Mouse (Mus musculus) testis, adult 2 months (tissue): Measurements from ENCODE around the gene Zfp882. TPM values are rescaled to one million over a fixed set of nuclear protein-coding genes. Genes with fewer than 3 reads are reported as not detected.
"Not testable (repeated sequence)": the region's sequence is repeated elsewhere in the genome, so short reads cannot be mapped to it uniquely, and the experiment has no call there.

Experiments
- H3K27ac ChIP-seq: fragments of 200-500 bp; 2 replicates; pipeline ENCODE4 v1.5.1; 2012; ENCODE audit warnings: low read depth, low read length; ENCODE audit not compliant: control insufficient read depth, insufficient read depth
- H3K27me3 ChIP-seq: fragments of 200-500 bp; 2 replicates; pipeline ENCODE4 v1.6.1; 2012; ENCODE audit warnings: mild to moderate bottlenecking, low read length, moderate library complexity; ENCODE audit not compliant: control insufficient read depth, insufficient read depth
- H3K36me3 ChIP-seq: fragments of 200-500 bp; 2 replicates; pipeline ENCODE4 v1.6.1; 2012; ENCODE audit warnings: mild to moderate bottlenecking, low read length; ENCODE audit not compliant: control insufficient read depth, insufficient read depth
- H3K4me1 ChIP-seq: fragments of 200-500 bp; 2 replicates; pipeline ENCODE4 v1.6.1; 2012; ENCODE audit warnings: low read length; ENCODE audit not compliant: control insufficient read depth, insufficient read depth
- H3K4me3 ChIP-seq: fragments of 200-500 bp; 2 replicates; pipeline ENCODE4 v1.5.1; 2012; ENCODE audit warnings: low read depth, mild to moderate bottlenecking, low read length, moderate library complexity, mixed read lengths; ENCODE audit not compliant: control insufficient read depth
- CTCF ChIP-seq: fragments of 200-500 bp; IDR thresholded peaks from 2 replicates; pipeline ENCODE4 v1.5.1; 2012; ENCODE audit warnings: low read depth, mild to moderate bottlenecking, inconsistent platforms, low read length, moderate library complexity; ENCODE audit not compliant: control insufficient read depth, insufficient read depth, insufficient replicate concordance
- POLR2A ChIP-seq: fragments of 200-500 bp; IDR thresholded peaks from 2 replicates; pipeline ENCODE4 v1.6.1; 2012; ENCODE audit warnings: low read depth, mild to moderate bottlenecking, inconsistent platforms, low read length, moderate library complexity; ENCODE audit not compliant: control insufficient read depth
- polyA plus RNA-seq: library from polyadenylated mRNA; depleted of rRNA; stranded (reverse); fragments of >200 nt; gene quantifications from 2 replicates; pipeline ENCODE4 v1.2.3, GENCODE M21; 2012

Zfp882 gene
- polyA plus RNA-seq, 1 experiment = 0.25 TPM

DNA sequence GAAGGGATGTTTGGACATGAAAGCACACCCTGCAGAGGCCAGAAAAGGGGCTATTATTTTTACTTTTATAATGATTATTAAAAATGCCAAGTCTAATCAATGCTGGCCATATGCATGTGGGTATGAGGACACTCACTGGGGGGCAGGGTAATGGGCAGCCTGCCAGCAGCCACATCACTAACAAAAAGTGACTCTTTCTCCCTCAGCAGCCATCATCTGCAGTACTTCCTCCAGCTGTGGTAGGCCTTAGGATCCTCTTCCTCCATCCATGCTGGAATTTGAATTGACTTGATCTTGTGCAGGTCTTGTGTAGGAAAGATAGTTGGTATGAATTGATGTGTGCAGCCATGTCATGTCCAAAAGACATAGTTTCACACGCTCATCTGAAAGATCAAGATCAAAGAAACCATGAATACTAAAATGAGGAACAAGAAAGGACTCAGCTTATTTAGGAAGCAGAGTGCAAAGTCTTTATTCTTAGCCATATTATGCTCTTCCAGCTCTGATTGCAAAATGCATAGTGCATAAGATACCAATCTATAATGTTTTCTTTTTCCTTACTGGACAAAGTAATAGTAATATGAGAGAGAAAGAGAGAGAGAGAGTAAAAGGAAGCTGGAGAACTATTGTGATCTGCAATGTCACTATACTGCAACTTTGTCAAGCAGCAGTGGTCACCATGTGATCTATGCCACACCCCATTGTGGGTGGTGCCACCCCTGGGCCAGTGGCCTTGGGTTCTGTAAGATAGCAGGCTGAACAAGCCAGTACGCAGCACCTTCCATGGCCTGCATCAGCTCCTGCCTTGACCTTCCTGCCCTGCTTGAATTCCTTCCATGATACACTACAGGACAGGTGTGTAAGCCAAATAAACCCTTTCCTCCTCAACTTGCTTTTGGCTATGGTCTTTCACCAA, 32.1 kb downstream of the Zfp882 start:
- TF ChIP-seq POLR2A (no peak), CTCF (no peak)
- Histone ChIP-seq H3K4me1 (no peaks in the 10 kb centered on the region), H3K36me3 (no peaks in the 10 kb centered on the region), H3K4me3 (no peak overlapping the region), H3K27me3 (no peaks in the 10 kb centered on the region), H3K27ac (no peak overlapping the region)

DNA sequence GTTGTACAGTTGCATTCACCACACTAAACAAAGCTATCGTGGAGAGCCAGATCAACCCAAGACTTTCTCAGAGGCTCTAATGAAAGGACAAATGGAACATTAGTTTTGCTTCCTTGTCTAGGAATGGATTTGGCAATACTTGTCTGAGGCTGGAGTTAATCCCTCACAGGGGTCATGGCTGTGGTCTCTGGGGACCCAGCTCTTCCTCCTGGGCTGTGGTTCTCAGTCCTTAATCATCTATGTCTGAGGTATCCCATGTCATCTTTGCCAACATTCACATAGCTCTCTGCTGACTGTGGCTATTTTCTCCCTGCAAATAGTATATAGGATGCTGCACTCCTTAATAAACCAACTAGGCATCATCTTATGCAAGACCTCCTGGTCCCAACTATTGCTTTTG, 33.4 kb downstream of the Zfp882 start:
- Histone ChIP-seq H3K27me3 (no peaks in the 10 kb centered on the region), H3K4me3 (no peak overlapping the region), H3K36me3 (no peaks in the 10 kb centered on the region), H3K27ac (no peak overlapping the region), H3K4me1 (no peaks in the 10 kb centered on the region)
- TF ChIP-seq CTCF = no peak
- TF ChIP-seq POLR2A = no peak

DNA sequence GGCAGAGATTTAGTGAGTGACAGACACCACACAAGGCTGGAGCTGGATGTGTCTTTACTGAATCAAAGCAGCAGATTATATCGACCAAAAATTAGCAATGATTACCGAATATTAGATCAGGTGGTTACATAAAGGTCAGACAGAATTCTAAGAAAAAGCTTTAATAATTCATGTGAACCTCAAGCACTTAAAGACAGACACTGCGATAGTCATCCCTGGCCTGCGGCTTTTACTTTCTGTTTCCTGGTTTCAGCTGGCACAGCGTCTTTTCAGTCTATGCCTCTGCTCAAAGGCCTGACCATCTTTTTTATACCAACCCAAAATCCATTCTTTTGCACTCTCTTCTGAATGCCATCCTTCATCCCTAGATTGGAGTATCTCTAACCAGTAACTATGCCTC, 40.2 kb downstream of the Zfp882 start:
- H3K27me3 ChIP-seq = no peaks in the 10 kb centered on the region
- no peak overlapping the region for H3K4me3 ChIP-seq
- H3K27ac ChIP-seq = no peak overlapping the region
- no peaks in the 10 kb centered on the region; the same call in none of the 2 replicates for H3K4me1 ChIP-seq
- H3K36me3 ChIP-seq = no peaks in the 10 kb centered on the region
- no peak for TF ChIP-seq POLR2A

DNA sequence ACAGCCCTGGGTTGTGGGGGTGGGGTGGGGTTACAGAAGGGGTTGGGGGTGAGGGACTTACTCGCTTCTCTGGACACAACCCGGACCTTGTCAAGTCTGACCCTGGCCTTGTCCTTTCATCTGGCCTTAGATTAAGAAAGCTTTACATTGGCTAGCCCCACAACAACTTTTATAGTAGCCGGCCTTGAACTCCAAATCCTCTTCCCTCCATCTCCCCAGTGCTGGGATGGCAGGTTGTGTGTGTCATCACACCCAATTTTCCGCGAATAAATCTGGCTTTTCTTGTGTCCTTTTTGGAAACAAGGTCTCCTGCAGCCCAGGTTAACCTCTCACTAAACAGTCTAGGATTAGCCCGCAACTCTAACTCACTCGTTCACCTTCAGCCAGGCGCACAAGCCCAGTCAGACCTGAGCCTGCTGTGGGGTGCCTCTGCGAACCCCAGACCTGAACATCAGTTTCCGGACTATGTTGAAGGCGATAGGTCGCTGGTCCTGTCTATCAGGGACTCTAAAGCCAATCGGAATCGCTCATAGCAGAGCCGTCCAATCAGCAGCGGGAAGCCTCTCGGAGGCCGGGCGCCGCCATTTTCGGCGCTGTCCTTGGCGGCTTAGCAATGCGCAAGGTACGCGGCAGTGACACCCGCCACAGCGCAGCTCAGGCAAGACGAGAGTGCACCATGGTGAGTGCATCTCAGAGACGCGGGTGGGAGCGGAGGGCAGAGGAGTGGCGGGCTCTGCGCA, 42.2 kb downstream of the Zfp882 start, which contains the start of gene Zfp961:
TSS of gene Zfp961 (plus strand) at position 557 of the 740 bp plus-strand sequence.
- H3K27ac ChIP-seq = peak within 1 kb of the TSS; percentile 92
- TF ChIP-seq POLR2A = peak; percentile 69; the same call in 1 of the 2 replicates
- no peak for TF ChIP-seq CTCF
- no peaks in the 10 kb centered on the region; the same call in none of the 2 replicates for H3K4me1 ChIP-seq
- no peaks in the 10 kb centered on the region for H3K27me3 ChIP-seq
- H3K4me3 ChIP-seq = peak within 1 kb of the TSS; percentile 100
- H3K36me3 ChIP-seq = no peaks in the 10 kb centered on the region

DNA sequence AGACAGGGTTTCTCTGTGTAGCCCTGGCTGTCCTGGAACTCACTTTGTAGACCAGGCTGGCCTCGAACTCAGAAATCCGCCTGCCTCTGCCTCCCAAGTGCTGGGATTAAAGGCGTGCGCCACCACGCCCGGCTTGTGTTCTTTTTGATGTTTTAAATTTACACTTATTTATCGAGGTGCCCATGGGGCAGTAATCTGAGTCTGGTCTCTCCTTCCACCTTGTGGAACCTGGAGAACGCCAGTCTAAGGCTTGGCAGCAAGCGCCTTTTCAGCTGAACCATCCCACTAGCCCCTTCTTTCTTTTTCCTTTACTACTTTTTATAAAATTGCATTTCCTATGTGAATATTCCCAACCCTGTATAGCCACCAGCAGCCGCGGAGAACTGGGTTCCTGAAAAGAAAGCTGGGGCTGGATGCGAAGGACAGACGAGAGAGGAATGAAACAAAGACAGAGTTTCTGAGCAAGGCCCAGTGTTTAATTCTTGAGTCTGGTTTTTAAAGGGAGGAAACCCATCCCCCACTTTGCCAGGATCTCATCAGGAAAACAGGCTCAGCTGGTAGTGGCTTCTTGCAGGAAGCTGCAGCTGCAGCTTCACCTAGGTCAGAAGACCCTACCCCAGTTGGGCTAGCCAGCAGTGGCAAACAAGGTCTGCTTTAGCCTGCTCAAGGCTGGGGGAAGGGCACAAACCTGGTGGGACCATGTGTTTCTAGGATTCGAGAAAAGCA, 43.2 kb downstream of the Zfp882 start:
- H3K27me3 ChIP-seq = no peaks in the 10 kb centered on the region
- TF ChIP-seq POLR2A = no peak
- no peak for TF ChIP-seq CTCF
- H3K4me3 ChIP-seq = peak overlapping the region; percentile 100
- H3K36me3 ChIP-seq = no peaks in the 10 kb centered on the region
- no peaks in the 10 kb centered on the region; the same call in none of the 2 replicates for H3K4me1 ChIP-seq
- H3K27ac ChIP-seq = no peak overlapping the region

DNA sequence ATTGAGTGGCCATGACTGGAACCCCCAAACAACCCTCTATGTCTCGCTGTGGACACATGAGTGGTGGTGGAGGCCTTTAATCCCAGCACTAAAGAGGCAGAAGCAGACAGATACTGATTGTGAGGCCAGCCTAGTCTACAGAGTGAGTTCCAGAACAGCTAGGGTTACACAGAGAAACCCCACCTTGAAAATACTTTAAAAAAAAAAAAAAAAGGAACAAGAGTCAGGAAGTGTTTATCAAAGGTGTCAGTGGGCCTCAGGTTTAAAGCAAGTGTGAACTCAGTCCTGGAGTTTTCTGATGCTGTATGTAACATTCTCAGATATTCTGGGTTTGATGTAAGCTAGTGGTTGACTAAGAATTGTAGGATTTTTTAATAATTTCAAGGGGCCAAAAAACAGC, 44.1 kb downstream of the Zfp882 start:
- no peaks in the 10 kb centered on the region; the same call in none of the 2 replicates for H3K4me1 ChIP-seq
- peak overlapping the region; percentile 100; the same call in 1 of the 2 replicates for H3K4me3 ChIP-seq
- no peaks in the 10 kb centered on the region for H3K27me3 ChIP-seq
- no peaks in the 10 kb centered on the region for H3K36me3 ChIP-seq
- H3K27ac ChIP-seq = no peak overlapping the region
- no peak for TF ChIP-seq CTCF
- no peak for TF ChIP-seq POLR2A

DNA sequence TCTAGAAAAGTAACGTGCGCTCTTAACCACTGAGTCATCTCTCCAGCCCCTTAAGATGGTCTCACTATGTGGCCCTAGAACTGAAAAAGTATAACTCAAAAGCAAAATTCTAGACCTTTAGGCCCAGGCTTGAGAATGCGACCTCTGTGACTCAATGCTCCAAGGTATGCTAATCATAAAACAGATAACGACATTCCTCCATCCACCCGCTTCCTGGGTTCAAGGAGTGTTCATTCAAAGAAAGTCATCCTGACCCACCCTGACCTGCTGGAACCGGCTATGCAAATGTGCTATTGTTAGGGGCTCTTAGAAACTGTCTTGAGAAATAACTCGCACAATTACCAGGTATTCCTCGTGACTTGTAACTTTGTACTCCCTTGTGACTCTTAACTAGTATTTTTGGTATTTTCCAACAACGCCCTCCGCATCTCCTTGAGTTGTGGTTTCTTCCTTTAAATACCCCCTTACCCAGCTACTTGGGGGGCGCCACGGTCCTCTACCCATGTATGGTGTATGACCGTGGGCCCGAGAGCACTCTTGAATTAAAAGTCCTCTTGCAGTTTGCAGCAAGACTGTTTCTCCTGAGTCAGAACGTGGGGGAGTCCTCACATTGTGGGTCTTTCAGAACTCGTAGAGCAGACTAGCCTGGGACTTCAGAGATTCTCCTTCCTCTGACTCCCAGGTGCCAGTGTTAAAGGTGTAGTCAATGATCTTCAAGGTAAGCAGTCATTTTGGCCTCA, 44.7 kb downstream of the Zfp882 start:
- not testable (repeated sequence) for H3K4me1 ChIP-seq, H3K4me3 ChIP-seq, H3K27me3 ChIP-seq, H3K36me3 ChIP-seq, H3K27ac ChIP-seq
